Mouse (Mus musculus) lung, postnatal 0 days (tissue): Measurements from ENCODE around the gene Il11ra1.

Source experiments
- CTCF ChIP-seq: IDR thresholded peaks from 2 replicates; pipeline ENCODE4 v1.5.1; 2016; ENCODE audit warnings: antibody characterized with exemption, mild to moderate bottlenecking
- EP300 ChIP-seq: IDR thresholded peaks from 2 replicates; pipeline ENCODE4 v1.6.1; 2016; ENCODE audit warnings: antibody characterized with exemption, mild to moderate bottlenecking, control low read depth

GRCm38 (mm10) chr4:41716834-41717233 lies 17.0 kb downstream of the Il11ra1 start:
- TF ChIP-seq CTCF: no peak
- no peak for TF ChIP-seq EP300
